Mouse (Mus musculus) kidney, embryonic 15.5 days (tissue): Measurements from ENCODE around the gene Mex3b. TPM values are rescaled to one million over a fixed set of nuclear protein-coding genes. Genes with fewer than 3 reads are reported as not detected.

Experiments used
- ATAC-seq: fragments of 200-750 bp; cut with Nextera tagmentation; replicated peaks from 2 replicates; pipeline ENCODE4 v1.8.0; 2017; ENCODE audit warnings: moderate TSS enrichment; ENCODE audit not compliant: low FRiP score
- H3K27ac ChIP-seq: fragments of 300-500 bp; sonication (generic); 2 replicates; pipeline ENCODE4 v1.5.1; 2015; ENCODE audit warnings: mild to moderate bottlenecking, inconsistent platforms
- H3K27me3 ChIP-seq: fragments of 300-500 bp; sonication (generic); 2 replicates; pipeline ENCODE4 v1.6.1; 2015; ENCODE audit warnings: inconsistent platforms
- H3K36me3 ChIP-seq: fragments of 300-500 bp; sonication (generic); 2 replicates; pipeline ENCODE4 v1.6.1; 2015; ENCODE audit warnings: inconsistent platforms
- H3K4me1 ChIP-seq: fragments of 300-500 bp; sonication (generic); 2 replicates; pipeline ENCODE4 v1.6.1; 2015; ENCODE audit warnings: inconsistent platforms
- H3K4me2 ChIP-seq: fragments of 300-500 bp; sonication (generic); 2 replicates; pipeline ENCODE4 v1.6.1; 2015; ENCODE audit warnings: moderate library complexity, mild to moderate bottlenecking, inconsistent platforms
- H3K4me3 ChIP-seq: fragments of 300-500 bp; sonication (generic); replicated peaks from 2 replicates; pipeline ENCODE4 v1.5.1; 2015; ENCODE audit warnings: mild to moderate bottlenecking, inconsistent platforms
- H3K9ac ChIP-seq: fragments of 300-500 bp; sonication (generic); 2 replicates; pipeline ENCODE4 v1.6.1; 2015; ENCODE audit warnings: mild to moderate bottlenecking, inconsistent platforms
- H3K9me3 ChIP-seq: fragments of 300-500 bp; sonication (generic); replicated peaks from 2 replicates; pipeline ENCODE4 v1.6.1; 2016; ENCODE audit warnings: inconsistent platforms
- WGBS: fragments of 180-500 bp; shearing (Covaris S2); methylation state at CpG from one replicate; pipeline ENCODE4 v1.1.7; 2015; ENCODE audit warnings: mixed read lengths; 5-methylcytosine and 5-hydroxymethylcytosine counted together
- polyA plus RNA-seq: library from polyadenylated mRNA; unstranded; fragments of >200 nt; fragmentation: Nextera tagmentation; extraction: Ambion mirVana; gene quantifications from 2 replicates; pipeline ENCODE4 v1.2.1, GENCODE M21; 2015

The Mex3b gene
- polyA plus RNA-seq, 1 experiment from 2014 or later: 11.3 TPM

DNA sequence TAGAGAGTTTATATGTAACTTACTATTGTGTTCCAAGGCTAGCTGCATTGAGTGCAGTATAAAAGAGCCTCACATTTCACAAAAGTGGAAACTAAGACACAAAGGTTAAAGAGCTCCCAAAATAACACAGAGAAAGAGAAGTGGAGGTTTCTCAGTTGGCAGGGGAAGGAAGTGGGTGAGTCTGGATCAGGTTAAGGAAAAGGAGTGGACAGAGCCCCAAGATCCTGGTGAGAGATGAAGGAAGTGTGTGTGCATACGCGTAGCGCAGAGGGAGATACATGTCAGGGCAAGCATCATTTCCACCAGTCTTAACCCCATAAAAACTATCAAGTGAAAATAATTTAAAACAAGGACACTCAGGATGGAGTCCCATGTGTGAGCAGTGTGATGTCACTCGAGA is 15.5 kb upstream of the Mex3b start:
- Histone ChIP-seq H3K9me3 (no peaks in the 10 kb centered on the region), H3K4me3 (no peak overlapping the region), H3K4me1 (peaks cover 8% of the 10 kb centered on the region; the same call in 1 of the 2 replicates), H3K36me3 (no peaks in the 10 kb centered on the region), H3K27me3 (no peaks in the 10 kb centered on the region), H3K4me2 (no peak overlapping the region), H3K9ac (no peak overlapping the region), H3K27ac (no peak overlapping the region)
- 87% methylated on average over 4 of the region's 4 CpGs for WGBS
- no peak for ATAC-seq

GRCm38 (mm10) chr7:82854195-82854766 is 12.9 kb upstream of the Mex3b start:
- Histone ChIP-seq H3K9ac (no peak overlapping the region), H3K9me3 (no peaks in the 10 kb centered on the region), H3K36me3 (no peaks in the 10 kb centered on the region), H3K27me3 (no peaks in the 10 kb centered on the region), H3K4me3 (no peak overlapping the region), H3K27ac (no peak overlapping the region), H3K4me2 (no peak overlapping the region), H3K4me1 (peaks cover 8% of the 10 kb centered on the region; the same call in 1 of the 2 replicates)
- ATAC-seq: no peak; the same call in 1 of the 2 replicates
- 35% methylated on average over 3 of the region's 3 CpGs for WGBS

- Histone ChIP-seq H3K4me1 (peaks cover 12% of the 10 kb centered on the region; the same call in 1 of the 2 replicates), H3K27me3 (no peaks in the 10 kb centered on the region), H3K9ac (no peak overlapping the region), H3K27ac (no peak overlapping the region), H3K36me3 (no peaks in the 10 kb centered on the region), H3K4me2 (no peak overlapping the region), H3K4me3 (no peak overlapping the region), H3K9me3 (no peaks in the 10 kb centered on the region)
- 59% methylated on average over 4 of the region's 4 CpGs for WGBS
- ATAC-seq: no peak
Measured at GRCm38 (mm10) chr7:82858611-82859010, 8.5 kb upstream of the Mex3b start.

- H3K4me3 ChIP-seq: no peak overlapping the region
- no peaks in the 10 kb centered on the region for H3K9me3 ChIP-seq
- H3K9ac ChIP-seq: no peak overlapping the region
- 79% methylated on average over 2 of the region's 2 CpGs for WGBS
- no peak overlapping the region for H3K4me2 ChIP-seq
- H3K27me3 ChIP-seq: no peaks in the 10 kb centered on the region
- H3K4me1 ChIP-seq: peaks cover 19% of the 10 kb centered on the region
- no peak overlapping the region for H3K27ac ChIP-seq
- H3K36me3 ChIP-seq: no peaks in the 10 kb centered on the region
- no peak for ATAC-seq
Measured at GRCm38 (mm10) chr7:82860626-82861025, 6.5 kb upstream of the Mex3b start.

DNA sequence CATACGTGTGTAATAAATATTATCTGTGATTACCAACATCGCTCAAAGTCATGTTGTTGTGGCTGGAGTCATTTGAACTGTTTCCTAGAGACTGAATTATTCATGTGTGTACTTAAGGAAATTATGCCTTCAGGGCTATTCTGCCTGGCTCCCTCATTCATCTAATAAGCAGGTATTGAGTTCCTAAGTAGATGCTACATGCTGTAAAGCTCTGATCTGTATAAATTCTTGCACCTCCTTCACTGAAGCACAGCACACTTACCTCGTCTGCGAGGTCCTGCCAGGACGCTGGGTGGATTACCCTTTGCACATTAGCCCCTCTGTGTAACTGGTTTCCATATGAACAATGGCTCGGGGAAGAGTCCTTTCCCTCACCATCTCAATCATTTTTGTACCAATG is 3.8 kb upstream of the Mex3b start:
- H3K36me3 ChIP-seq: no peaks in the 10 kb centered on the region
- no peak overlapping the region for H3K4me2 ChIP-seq
- H3K4me3 ChIP-seq: no peak overlapping the region
- H3K27ac ChIP-seq: no peak overlapping the region
- ATAC-seq: no peak
- no peak overlapping the region for H3K9ac ChIP-seq
- WGBS: 48% methylated on average over 6 of the region's 6 CpGs
- H3K27me3 ChIP-seq: no peaks in the 10 kb centered on the region
- H3K4me1 ChIP-seq: peaks cover 19% of the 10 kb centered on the region
- no peaks in the 10 kb centered on the region for H3K9me3 ChIP-seq

- peaks cover 26% of the 10 kb centered on the region for H3K4me1 ChIP-seq
- H3K4me3 ChIP-seq: peak overlapping the region; percentile 92
- no peaks in the 10 kb centered on the region for H3K27me3 ChIP-seq
- H3K9ac ChIP-seq: peak overlapping the region; percentile 71; the same call in 1 of the 2 replicates
- no peak for ATAC-seq
- WGBS: 46% methylated on average over 8 of the region's 8 CpGs
- H3K36me3 ChIP-seq: peaks cover 5% of the 10 kb centered on the region
- peak overlapping the region; percentile 99 for H3K27ac ChIP-seq
- no peaks in the 10 kb centered on the region for H3K9me3 ChIP-seq
- peak overlapping the region; percentile 95 for H3K4me2 ChIP-seq
Measured at GRCm38 (mm10) chr7:82864260-82864990, 2.7 kb upstream of the Mex3b start.

GRCm38 (mm10) chr7:82864991-82865771 is 2.0 kb upstream of the Mex3b start:
- Histone ChIP-seq H3K4me3 (peak overlapping the region; percentile 92), H3K4me2 (peak overlapping the region; percentile 95), H3K27ac (peak overlapping the region; percentile 99), H3K9ac (peak overlapping the region; percentile 71), H3K27me3 (no peaks in the 10 kb centered on the region), H3K4me1 (peaks cover 34% of the 10 kb centered on the region), H3K9me3 (no peaks in the 10 kb centered on the region), H3K36me3 (peaks cover 12% of the 10 kb centered on the region)
- 1% methylated on average over 22 of the region's 22 CpGs for WGBS
- no peak; the same call in 1 of the 2 replicates for ATAC-seq

DNA sequence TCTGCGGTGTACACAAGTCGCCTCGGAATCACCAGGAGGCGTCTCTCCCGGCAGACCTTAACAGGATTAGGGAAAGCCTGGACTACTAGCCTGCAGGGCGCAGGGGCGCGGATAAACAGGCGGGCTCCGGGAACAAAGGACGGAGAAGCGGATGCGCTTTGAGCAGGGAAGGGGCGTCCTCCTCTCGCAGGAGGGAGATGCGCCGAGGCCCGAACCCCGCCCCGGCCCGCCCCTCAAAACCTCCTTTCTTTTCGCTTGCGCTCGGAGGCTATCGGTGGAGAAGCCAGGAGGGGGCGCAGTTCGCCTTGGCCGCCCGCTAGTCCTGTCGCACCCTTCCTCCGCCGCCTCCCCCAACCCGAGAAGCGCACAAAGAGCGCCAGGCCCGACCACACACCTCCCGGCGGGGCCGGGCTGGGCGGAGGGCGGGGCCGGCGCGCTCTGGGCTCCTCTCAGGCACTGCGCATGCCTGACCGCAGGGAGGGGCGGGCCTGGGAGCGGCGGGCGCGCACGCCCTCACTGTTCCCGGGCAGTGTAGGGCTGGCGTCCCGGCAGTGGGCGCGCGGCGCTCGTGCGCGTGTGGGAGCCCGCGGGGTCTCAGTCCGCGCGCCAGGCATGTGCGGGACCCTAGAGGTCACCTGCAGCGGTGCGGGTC is 1.2 kb upstream of the Mex3b start:
- Histone ChIP-seq H3K9me3 (no peaks in the 10 kb centered on the region), H3K27ac (peak overlapping the region; percentile 99), H3K36me3 (peaks cover 15% of the 10 kb centered on the region), H3K27me3 (no peaks in the 10 kb centered on the region), H3K4me2 (peak overlapping the region; percentile 95), H3K4me3 (peak overlapping the region; percentile 92), H3K9ac (peak overlapping the region; percentile 71), H3K4me1 (peaks cover 37% of the 10 kb centered on the region)
- WGBS: under 1% methylated on average over 70 of the region's 70 CpGs
- peak; percentile 94 for ATAC-seq

- Histone ChIP-seq H3K9me3 (no peaks in the 10 kb centered on the region), H3K9ac (peak overlapping the region; percentile 93), H3K27ac (peak overlapping the region; percentile 99), H3K27me3 (no peaks in the 10 kb centered on the region), H3K4me2 (peak overlapping the region; percentile 95), H3K4me3 (peak overlapping the region; percentile 92), H3K36me3 (peaks cover 15% of the 10 kb centered on the region), H3K4me1 (peaks cover 37% of the 10 kb centered on the region)
- under 1% methylated on average over 63 of the region's 68 CpGs for WGBS
- peak; percentile 86 for ATAC-seq
Measured at GRCm38 (mm10) chr7:82866486-82867270, 455 bp upstream of the Mex3b start.

DNA sequence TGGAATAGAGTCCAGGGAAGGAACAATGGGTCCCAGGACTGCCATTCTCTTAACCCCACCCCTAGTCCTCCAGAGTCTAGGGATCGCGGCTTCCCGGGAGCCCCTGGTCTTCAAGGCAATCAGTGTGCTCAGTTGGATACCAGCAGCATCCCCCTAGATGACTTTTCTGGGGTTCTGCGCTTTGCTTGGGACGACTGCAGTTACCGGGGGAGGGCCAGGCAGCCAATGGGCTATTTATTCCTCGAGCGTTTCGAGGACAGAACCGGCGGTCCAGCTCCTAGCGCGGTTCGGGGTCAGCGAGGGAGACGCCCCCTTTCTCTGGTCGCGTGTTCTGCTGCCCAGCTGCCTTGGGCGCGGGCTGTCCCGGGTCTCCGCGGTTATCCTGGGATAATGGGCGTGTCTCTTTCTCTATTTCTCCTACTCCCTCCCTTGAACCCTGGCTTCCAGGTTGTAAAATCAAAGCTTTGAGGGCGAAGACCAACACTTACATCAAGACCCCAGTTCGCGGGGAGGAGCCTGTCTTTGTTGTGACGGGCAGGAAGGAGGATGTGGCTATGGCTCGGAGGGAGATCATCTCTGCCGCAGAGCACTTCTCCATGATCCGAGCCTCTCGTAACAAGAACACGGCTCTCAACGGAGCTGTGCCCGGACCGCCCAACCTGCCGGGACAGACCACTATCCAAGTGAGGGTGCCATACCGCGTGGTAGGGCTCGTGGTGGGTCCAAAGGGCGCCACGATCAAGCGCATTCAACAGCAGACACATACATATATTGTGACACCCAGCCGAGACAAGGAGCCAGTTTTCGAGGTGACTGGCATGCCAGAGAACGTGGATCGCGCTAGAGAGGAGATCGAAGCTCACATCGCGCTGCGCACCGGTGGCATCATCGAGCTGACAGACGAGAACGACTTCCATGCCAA is 1.4 kb downstream of the Mex3b start:
- WGBS: under 1% methylated on average over 56 of the region's 56 CpGs
- Histone ChIP-seq H3K4me3 (peak overlapping the region; percentile 92), H3K27me3 (no peaks in the 10 kb centered on the region), H3K27ac (peak overlapping the region; percentile 99), H3K9me3 (no peaks in the 10 kb centered on the region), H3K36me3 (peaks cover 15% of the 10 kb centered on the region), H3K4me1 (peaks cover 33% of the 10 kb centered on the region), H3K9ac (peak overlapping the region; percentile 93), H3K4me2 (peak overlapping the region; percentile 95)
- ATAC-seq: no peak
